Mouse (Mus musculus): ENCODE data around the gene Zswim4. TPM values are rescaled to one million over a fixed set of nuclear protein-coding genes. Genes with fewer than 3 reads are reported as not detected.

Zswim4 gene
- polyA plus RNA-seq, 1 experiment from 2014 or later: 9.7 TPM

MicroRNAs encoded within 50 kb of the gene (microRNA counts, 519-probe panel; counts per million panel counts)
- 2,694 counts per million, percentile 59 among the panel's probes with 10 or more counts for microRNA mmu-miR-181c
- 3,945 counts per million, percentile 91 among the panel's probes with 10 or more counts for microRNA mmu-miR-23a
- 4,028 counts per million, percentile 93 among the panel's probes with 10 or more counts for microRNA mmu-miR-27a

Small RNA genes lying within 50 kb of the gene (microRNA-seq; reads per million reads assigned to microRNA genes)
- gene Mir181c (4,966 reads per million, percentile 91 among the genes with 10 or more reads in this experiment), gene Mir181d (2,568 reads per million, percentile 86 among the genes with 10 or more reads in this experiment), gene Mir23a (28,188 reads per million, percentile 98 among the genes with 10 or more reads in this experiment), gene Mir24-2 (not detected), gene Mir27a (770 reads per million, percentile 74 among the genes with 10 or more reads in this experiment), gene Mir3074-2 (not detected)

Other genes starting within 250 kb of the Zswim4 start
- gene Samd1, start 239.4 kb downstream of the Zswim4 start, polyA plus RNA-seq (2015; fragmentation: Nextera tagmentation; extraction: Ambion mirVana): 6.6 and 7.4 TPM in 2 replicates
- 0.58 and 0.71 TPM in 2 replicates for gene 1700067K01Rik, start 235.6 kb downstream of the Zswim4 start, polyA plus RNA-seq (2015; fragmentation: Nextera tagmentation; extraction: Ambion mirVana)
- gene 2210011C24Rik, start 224.9 kb downstream of the Zswim4 start, polyA plus RNA-seq (2015; fragmentation: Nextera tagmentation; extraction: Ambion mirVana): 0.50 and 0.80 TPM in 2 replicates
- 4.1 and 4.9 TPM in 2 replicates for gene Palm3, start 215.6 kb downstream of the Zswim4 start, polyA plus RNA-seq (2015; fragmentation: Nextera tagmentation; extraction: Ambion mirVana)
- gene Il27ra, start 194.5 kb downstream of the Zswim4 start, polyA plus RNA-seq (2015; fragmentation: Nextera tagmentation; extraction: Ambion mirVana): 1.3 and 1.5 TPM in 2 replicates
- gene Rln3, start 192.1 kb downstream of the Zswim4 start, polyA plus RNA-seq (2015; fragmentation: Nextera tagmentation; extraction: Ambion mirVana): 0.22 TPM in 1 of 2 replicates, not detected in the other
- gene Gm10643, start 171.9 kb downstream of the Zswim4 start, polyA plus RNA-seq (2015; fragmentation: Nextera tagmentation; extraction: Ambion mirVana): 1.4 and 1.5 TPM in 2 replicates
- 6.1 and 6.3 TPM in 2 replicates for gene Rfx1, start 170.2 kb downstream of the Zswim4 start, polyA plus RNA-seq (2015; fragmentation: Nextera tagmentation; extraction: Ambion mirVana)
- gene Dcaf15, start 132.3 kb downstream of the Zswim4 start, polyA plus RNA-seq (2015; fragmentation: Nextera tagmentation; extraction: Ambion mirVana): 6.4 and 7.5 TPM in 2 replicates
- 0.25 and 0.26 TPM in 2 replicates for gene Podnl1, start 111.1 kb downstream of the Zswim4 start, polyA plus RNA-seq (2015; fragmentation: Nextera tagmentation; extraction: Ambion mirVana)
- gene Cc2d1a, start 89.1 kb downstream of the Zswim4 start, polyA plus RNA-seq (2015; fragmentation: Nextera tagmentation; extraction: Ambion mirVana): 25.5 and 25.7 TPM in 2 replicates
- gene 4930432K21Rik, start 89.0 kb downstream of the Zswim4 start, polyA plus RNA-seq (2015; fragmentation: Nextera tagmentation; extraction: Ambion mirVana): 1.0 and 1.1 TPM in 2 replicates
- 1.3 TPM in 1 of 2 replicates, not detected in the other for gene Nanos3, start 51.8 kb downstream of the Zswim4 start, polyA plus RNA-seq (2015; fragmentation: Nextera tagmentation; extraction: Ambion mirVana)
- 271 and 289 TPM in 2 replicates for gene D8Ertd738e, start 12.7 kb upstream of the Zswim4 start, polyA plus RNA-seq (2015; fragmentation: Nextera tagmentation; extraction: Ambion mirVana)
- gene Mri1, start 20.3 kb upstream of the Zswim4 start, polyA plus RNA-seq (2015; fragmentation: Nextera tagmentation; extraction: Ambion mirVana): 49.2 and 55.0 TPM in 2 replicates
- 18.8 and 19.0 TPM in 2 replicates for gene Ccdc130, start 33.3 kb upstream of the Zswim4 start, polyA plus RNA-seq (2015; fragmentation: Nextera tagmentation; extraction: Ambion mirVana)
- 2.0 and 2.2 TPM in 2 replicates for gene Cacna1a, start 151.4 kb upstream of the Zswim4 start, polyA plus RNA-seq (2015; fragmentation: Nextera tagmentation; extraction: Ambion mirVana)